Mouse (Mus musculus) lung, adult 2 months (tissue): Measurements from ENCODE around the gene Dlx5. TPM values are rescaled to one million over a fixed set of nuclear protein-coding genes. Genes with fewer than 3 reads are reported as not detected.
A peak's percentile ranks its signal among the peaks of the same experiment; 100 is the strongest.

Experiments
- DNase-seq: peaks from one replicate; pipeline ENCODE4 v3.0.0; 2022
- H3K4me1 ChIP-seq: fragments of 200-500 bp; 2 replicates; pipeline ENCODE4 v1.6.1; 2011; ENCODE audit warnings: low read length; ENCODE audit not compliant: control insufficient read depth, insufficient read depth
- H3K4me3 ChIP-seq: fragments of 200-500 bp; replicated peaks from 2 replicates; pipeline ENCODE3; 2011; ENCODE audit warnings: low read depth, mild to moderate bottlenecking, control low read depth, low read length; ENCODE audit errors: extremely low read depth
- CTCF ChIP-seq: fragments of 200-500 bp; IDR thresholded peaks from 2 replicates; pipeline ENCODE4 v1.5.1; 2011; ENCODE audit warnings: mild to moderate bottlenecking, low read length, control low read depth; ENCODE audit not compliant: insufficient read depth
- POLR2A ChIP-seq: fragments of 200-500 bp; IDR thresholded peaks from 2 replicates; pipeline ENCODE4 v1.6.1; 2011; ENCODE audit warnings: low read depth, mild to moderate bottlenecking, control low read depth, low read length, borderline replicate concordance; ENCODE audit errors: extremely low read depth
- WGBS: fragments of 180-500 bp; shearing (Covaris S2); methylation state at CpG from one replicate; pipeline ENCODE4 v1.1.7; 2018; 5-methylcytosine and 5-hydroxymethylcytosine counted together
- polyA plus RNA-seq: library from polyadenylated mRNA; depleted of rRNA; stranded (reverse); fragments of >200 nt; gene quantifications from 2 replicates; pipeline ENCODE4 v1.2.3, GENCODE M21; 2012

The Dlx5 gene
- polyA plus RNA-seq, 1 experiment, result not detected

DNA sequence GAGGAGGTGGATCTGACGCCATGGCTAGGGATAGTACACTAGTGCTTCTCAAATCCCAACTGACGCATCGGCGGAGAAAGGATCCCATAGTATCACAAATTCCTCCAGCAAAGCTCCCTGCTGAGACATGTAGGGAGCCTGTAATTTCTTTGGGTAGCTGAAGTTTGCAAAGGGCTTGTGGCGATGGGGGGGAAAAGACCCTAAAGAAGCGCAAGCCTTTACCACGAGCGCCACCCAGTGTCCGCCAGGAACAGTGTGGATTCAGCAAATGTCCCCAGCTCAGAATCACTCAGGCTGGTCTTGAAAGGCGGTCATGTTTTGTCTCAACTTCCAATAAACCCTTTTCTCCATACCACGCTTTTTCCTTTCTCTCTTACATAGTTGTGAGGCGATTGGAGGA, 3.0 kb upstream of the Dlx5 start:
- DNase-seq, result no peak
- no peaks in the 10 kb centered on the region for H3K4me1 ChIP-seq
- TF ChIP-seq POLR2A (no peak), CTCF (peak; percentile 68)
- 11% methylated on average over 12 of the region's 12 CpGs for WGBS
- H3K4me3 ChIP-seq, result no peak overlapping the region

DNA sequence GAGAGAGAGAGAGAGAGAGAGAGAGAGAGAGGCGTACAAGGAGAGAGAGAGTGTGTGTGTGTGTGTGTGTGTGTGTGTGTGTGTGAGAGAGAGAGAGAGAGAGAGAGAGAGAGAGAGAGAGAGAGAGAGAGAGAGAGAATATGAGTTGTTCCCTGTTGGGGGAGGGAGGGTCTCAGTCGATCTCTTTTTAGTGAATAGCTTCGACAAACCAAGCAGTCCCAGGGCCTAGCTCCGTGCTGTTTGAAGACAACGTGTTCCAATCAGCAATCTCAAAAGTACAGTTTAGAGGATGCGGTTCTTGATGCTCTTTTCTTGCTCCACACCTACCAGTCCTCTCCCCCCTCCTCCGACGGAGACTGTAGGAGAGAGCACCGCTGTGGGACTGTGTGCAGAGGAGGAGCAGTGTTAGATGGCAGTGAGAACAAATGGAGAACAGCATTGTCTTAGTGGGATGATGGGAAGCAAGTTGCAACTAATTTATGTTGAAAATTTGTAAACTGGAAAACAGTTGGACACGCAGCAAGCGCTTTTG, 447 bp upstream of the Dlx5 start:
- H3K4me3 ChIP-seq, result no peak overlapping the region
- WGBS, result 16% methylated on average over 10 of the region's 11 CpGs
- TF ChIP-seq POLR2A (no peak), CTCF (no peak)

DNA sequence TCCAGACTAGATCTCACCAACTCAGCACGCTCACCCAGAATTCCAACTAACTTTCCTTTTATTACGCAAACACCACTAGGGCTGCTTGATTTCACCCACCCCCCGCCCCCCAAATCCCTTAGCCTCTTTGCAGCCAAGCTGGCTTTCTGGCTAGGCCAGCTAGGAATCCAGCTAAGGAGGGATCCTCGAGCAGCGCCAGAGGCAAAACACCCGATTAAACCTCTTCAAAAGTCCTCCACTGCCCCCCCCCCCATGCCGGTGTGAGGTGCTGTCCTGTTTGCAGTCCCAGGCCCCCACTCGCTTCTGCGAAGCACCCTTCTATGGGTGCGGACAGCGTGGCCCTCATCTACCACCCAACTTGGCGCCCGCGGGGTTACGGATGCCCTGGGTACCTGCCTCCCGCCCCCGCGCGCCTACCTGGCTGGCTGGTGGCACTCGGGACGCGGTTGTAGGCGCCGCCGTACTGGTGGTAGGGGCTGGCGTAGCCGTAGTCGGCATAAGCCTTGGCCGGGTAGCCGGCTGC, 709 bp downstream of the Dlx5 start:
- TF ChIP-seq POLR2A (no peak), CTCF (no peak)
- no peak overlapping the region for H3K4me3 ChIP-seq
- no peak for DNase-seq
- 2% methylated on average over 30 of the region's 30 CpGs for WGBS
- H3K4me1 ChIP-seq, result no peaks in the 10 kb centered on the region

More for the DNA sequence above, 447 bp upstream of the Dlx5 start:
- DNase-seq, result no peak
- no peaks in the 10 kb centered on the region for H3K4me1 ChIP-seq

DNA sequence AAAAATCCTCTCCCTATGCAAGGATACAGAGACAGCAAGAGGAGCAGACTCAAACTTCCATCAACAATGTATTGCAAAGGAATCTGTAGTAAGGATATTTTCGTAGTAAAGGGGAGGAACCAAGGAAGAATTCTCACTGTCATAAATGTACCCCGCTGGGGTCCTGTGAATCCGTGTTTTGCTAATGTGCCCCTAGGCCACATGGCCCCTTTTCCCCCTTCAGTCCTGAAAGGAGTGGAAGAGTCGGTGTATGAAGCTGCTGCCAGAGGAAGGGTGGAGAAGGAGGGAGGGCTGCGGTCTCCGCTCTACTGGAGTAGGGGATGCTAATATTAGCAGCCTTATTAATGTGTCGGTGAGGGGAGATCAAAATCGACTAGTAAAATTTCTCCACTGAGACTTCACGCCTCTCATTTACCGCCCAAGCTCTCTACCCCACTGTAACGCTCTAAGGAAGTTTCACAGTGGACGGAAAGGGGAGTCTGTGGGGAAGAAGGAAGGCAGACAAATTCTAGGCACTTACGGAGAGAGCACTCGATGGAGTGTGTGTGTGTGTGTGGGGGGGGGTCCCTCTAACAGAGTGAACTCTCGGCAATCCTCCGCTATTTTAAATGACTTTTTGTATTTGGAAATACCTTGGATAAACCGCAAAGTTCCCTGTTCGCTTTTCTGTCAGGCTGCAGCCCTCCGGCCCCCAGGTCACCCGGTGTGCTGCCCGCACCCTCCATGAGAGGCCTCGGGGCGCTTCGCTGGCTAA, 1.3 kb downstream of the Dlx5 start:
- DNase-seq, result no peak
- Histone ChIP-seq H3K4me3 (no peak overlapping the region), H3K4me1 (no peaks in the 10 kb centered on the region)
- TF ChIP-seq CTCF (no peak), POLR2A (no peak)
- 2% methylated on average over 24 of the region's 24 CpGs for WGBS

DNA sequence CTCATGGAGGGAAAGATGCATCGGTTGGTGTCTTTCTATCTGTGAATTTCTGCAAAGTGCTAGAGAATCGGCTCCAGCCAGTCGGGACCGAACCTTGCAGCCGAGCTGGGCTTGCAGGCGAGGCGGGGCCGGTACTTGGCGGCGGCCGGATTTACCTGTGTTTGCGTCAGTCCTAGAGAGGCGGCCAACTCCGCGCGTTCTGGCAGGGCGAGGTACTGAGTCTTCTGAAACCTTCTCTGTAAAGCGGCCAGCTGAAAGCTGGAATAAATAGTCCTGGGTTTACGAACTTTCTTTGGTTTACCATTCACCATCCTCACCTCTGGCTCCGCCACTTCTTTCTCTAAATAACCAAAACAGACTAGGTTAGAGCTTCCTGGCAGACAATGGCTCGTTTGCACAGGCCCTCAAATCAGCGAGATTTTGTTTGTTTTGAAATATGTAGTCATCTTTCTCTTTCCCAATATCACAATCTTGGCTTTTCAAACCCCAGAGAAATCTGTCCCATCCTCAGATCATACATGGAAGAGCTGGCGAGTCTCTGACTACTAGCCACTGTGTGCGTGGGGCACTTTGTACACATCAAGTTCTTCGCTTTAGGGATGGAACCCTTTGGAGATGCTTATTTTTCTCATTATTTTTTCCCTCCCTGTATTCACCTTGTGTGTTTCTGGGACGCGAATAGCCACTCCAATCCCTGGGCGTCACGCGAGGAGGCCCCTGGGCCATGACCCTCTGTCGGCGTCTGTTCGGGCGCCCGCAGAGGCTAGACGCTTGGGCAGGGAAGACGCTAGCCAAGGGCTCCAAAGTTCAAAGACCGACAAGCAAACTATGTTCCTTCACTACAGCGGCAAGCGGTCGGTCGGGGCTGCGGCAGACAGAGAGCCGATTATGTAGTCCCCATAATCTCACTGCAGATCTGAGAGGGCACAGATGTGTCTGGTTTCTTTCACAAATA, 2.2 kb downstream of the Dlx5 start:
- Histone ChIP-seq H3K4me1 (no peaks in the 10 kb centered on the region), H3K4me3 (no peak overlapping the region)
- TF ChIP-seq CTCF (no peak), POLR2A (no peak)
- no peak for DNase-seq
- WGBS, result 5% methylated on average over 44 of the region's 44 CpGs

DNA sequence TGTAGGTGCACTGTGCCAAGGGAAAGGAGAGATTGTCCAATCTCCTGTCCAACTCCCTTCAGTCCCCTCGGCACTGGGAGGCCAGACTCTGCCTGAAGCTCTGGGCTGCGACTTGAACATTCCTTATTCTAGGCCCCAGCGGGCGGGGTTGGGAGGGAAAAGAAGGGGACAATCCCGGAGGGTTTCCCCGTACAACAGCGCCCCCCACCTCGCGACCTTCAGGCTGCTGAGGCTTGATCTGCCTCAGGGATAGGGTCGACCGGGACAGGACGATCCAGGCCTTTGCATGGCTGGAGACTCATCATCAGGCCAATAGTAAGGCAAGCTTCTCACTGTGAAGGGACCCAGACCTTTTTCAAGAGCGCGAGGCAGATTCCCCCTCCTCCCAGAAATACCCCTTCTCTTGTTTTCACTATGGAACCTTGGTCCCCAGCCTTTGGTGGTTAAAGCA, 3.0 kb downstream of the Dlx5 start:
- 3% methylated on average over 14 of the region's 14 CpGs for WGBS
- Histone ChIP-seq H3K4me3 (no peak overlapping the region), H3K4me1 (no peaks in the 10 kb centered on the region)
- DNase-seq, result no peak
- TF ChIP-seq POLR2A (no peak), CTCF (no peak)

DNA sequence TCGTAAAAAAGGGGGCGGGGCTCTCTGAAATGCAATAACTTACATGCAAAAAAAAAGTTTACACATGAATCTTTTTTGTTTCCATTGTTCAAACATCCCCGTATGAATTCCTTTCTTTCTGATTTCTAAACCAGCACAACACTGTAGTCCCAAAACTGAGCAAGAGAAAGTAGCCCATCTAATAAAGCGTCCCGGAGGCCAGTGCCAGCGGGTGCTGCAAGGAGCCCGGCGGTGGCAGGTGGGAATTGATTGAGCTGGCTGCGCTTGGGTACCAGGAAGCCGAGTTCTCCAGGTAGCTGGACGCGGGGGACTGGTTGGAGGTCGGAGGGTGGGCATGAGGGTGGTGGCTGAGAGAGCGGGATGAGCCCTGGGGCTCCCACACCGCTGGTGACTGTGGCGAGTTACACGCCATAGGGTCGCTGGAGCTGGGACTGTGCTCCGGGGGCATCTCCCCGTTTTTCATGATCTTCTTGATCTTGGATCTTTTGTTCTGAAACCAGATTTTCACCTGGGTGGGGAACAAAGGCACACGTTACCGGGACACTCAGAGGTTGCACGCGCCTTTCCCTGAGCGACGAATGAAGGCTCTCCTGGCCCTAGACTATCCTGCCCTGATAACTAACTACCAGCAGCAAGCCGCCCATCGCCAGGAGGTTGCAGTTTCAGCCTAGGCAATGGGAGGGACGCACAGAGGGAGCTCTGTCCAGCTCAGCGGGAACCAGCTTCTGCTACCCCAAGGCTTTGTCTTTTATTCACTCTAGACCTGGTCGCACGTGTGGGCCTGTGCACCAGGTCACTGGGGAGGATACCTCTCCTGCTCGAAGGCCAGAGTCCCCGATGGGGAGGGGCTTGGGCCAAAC, 3.7 kb downstream of the Dlx5 start:
- TF ChIP-seq POLR2A (no peak), CTCF (no peak)
- no peaks in the 10 kb centered on the region for H3K4me1 ChIP-seq
- no peak overlapping the region for H3K4me3 ChIP-seq
- 7% methylated on average over 34 of the region's 34 CpGs for WGBS
- DNase-seq, result no peak

DNA sequence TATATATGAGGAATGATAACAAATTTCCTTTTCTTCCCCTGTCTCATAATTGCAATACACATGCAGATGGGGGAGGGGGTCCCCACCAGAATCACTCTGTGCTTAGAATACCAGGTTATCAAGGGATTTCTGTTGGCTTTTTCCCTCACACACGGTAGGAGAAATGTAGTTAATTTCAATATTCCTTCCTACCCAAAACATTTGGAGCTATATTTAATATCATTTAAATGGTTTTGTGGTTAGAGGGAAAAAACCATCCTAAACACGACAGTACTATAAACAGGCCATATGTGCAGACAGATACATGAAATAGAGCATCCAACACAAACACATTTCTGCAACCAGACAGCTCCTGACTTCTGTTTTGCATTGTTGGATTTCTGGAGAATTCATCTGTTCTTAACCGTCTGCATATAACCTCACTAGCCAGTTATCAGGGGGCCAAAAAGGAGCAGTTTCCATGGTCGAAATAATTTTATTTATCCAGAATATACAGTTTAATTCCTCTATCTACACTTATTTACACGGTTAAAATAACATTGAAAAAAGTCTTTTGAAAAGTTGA, 4.5 kb downstream of the Dlx5 start:
- no peak overlapping the region for H3K4me3 ChIP-seq
- 15% methylated on average over 5 of the region's 5 CpGs for WGBS
- H3K4me1 ChIP-seq, result no peaks in the 10 kb centered on the region
- TF ChIP-seq POLR2A (no peak), CTCF (no peak)
- DNase-seq, result no peak

DNA sequence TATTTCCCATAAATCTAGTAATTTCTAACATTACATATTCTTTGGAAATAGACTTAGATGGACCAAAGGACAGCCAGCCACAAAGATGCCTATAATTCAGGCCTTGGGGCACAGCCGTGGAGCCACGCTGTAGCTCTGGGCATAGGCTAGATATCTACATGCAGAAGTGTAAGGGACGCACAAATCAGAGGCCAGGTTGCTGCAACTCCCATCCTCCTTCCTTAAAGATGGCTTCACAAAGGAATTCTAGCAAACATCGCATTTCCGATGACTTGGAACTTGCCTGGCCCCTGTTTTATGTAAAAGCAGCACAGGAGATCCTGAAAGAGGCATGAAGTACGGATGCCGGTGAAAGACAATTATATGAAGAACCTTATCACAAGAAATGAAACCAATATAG, 5.2 kb downstream of the Dlx5 start:
- TF ChIP-seq POLR2A, result no peak
- TF ChIP-seq CTCF, result no peak
- 20% methylated on average over 7 of the region's 7 CpGs for WGBS
- no peaks in the 10 kb centered on the region for H3K4me1 ChIP-seq
- no peak overlapping the region for H3K4me3 ChIP-seq
- no peak for DNase-seq
